Mouse (Mus musculus) ES-E14 (cell line): ENCODE data around the gene Dapk2.

Source experiments
- HCFC1 ChIP-seq: IDR thresholded peaks from 2 replicates; pipeline ENCODE4 v1.6.1; 2012; ENCODE audit warnings: low read length, inconsistent platforms, borderline replicate concordance; ENCODE audit not compliant: insufficient read depth
- MAFK ChIP-seq: IDR thresholded peaks from 2 replicates; pipeline ENCODE4 v1.6.1; 2014; ENCODE audit warnings: mild to moderate bottlenecking, low read depth, low read length, inconsistent platforms; ENCODE audit not compliant: insufficient read depth
- ZC3H11A ChIP-seq: IDR thresholded peaks from 2 replicates; pipeline ENCODE4 v1.6.1; 2012; ENCODE audit warnings: low read depth, mild to moderate bottlenecking, inconsistent platforms, low read length, borderline replicate concordance

- TF ChIP-seq MAFK (no peak), HCFC1 (no peak), ZC3H11A (no peak)
Observed at GRCm38 (mm10) chr9:66173316-66173855, 15.4 kb downstream of the Dapk2 start.
